9 mouse cellular contexts compared by ENCODE assay signal in the genomic region with DNA sequence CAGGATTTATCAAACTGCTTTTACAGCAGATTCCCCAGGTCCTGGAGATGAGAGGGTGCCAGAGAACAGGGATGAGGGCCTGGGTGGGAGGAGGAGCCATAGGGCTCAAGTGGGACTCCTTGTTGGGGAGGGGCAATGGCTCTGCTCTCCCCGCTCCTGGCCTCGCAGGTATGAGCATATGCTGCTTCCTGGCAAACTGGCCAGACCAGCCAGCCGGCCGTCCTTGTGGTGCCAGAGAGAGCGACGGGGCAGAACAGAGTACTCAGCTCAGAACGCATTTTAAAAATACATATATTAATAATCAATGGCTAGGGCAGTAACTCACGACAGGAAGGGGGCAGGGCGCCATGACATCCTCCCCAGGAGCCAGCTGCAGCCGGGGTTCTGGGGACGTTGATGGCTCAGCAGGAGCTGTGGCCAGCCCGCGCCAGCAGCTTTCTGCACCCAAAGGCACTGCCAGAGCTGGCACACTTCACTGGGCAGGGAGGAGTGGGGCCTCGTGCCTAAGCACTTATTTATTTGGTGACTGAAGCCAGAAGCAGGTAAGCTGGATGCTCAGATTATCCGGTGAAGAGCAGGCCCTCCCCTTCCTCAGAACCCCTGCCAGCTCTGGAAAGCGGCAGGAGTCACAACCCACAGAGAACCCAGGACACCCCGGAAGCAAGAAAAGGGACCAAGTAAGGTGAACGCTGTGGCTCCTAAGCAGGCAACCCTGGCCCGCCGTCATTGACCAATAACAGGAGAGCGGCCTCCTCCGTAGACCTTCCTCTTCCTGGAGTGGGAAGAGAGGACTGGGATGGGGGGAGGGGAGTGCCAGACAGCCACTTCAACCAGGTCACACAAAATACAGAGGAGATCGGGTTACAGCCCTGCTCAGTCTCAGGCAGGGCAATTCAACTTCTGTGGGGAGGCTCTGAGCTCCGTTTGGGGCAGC. TPM values are rescaled to one million over a fixed set of nuclear protein-coding genes. Genes with fewer than 3 reads are reported as not detected.
DNase-seq lines count a peak whose midpoint lies in the region; ATAC-seq lines count a peak whose summit lies in the region.
"Had no signal": no experiment of that assay in that cellular context is flagged by ENCODE, and none has a peak within 500 bp of the region (broad histone marks: within the 10 kb centered on the region; RNA-seq: fewer than 3 reads in every experiment).

No protein-coding gene starts in this region.

- peak; percentile 81 for ATAC-seq in embryonic facial prominence, embryonic 13.5 days (ENCODE audit: insufficient number of reproducible peaks, insufficient read depth, low FRiP score, low TSS enrichment, low read depth)
- peak; percentile 83; the same call in 1 of the 2 replicates for ATAC-seq in heart, embryonic 13.5 days (ENCODE audit: extremely low read depth, insufficient number of reproducible peaks, low FRiP score, low TSS enrichment)
- ATAC-seq in kidney, embryonic 16.5 days (ENCODE audit: low FRiP score, low TSS enrichment): peak; percentile 92
- ATAC-seq in activated CD4-positive, CD25-positive, alpha-beta regulatory T cell, adult 4 months: no peak

- peaks cover 22% of the 10 kb centered on the region for H3K4me1 ChIP-seq in embryonic facial prominence, embryonic 13.5 days
- H3K4me1 ChIP-seq in heart, embryonic 13.5 days: peaks cover 53% of the 10 kb centered on the region
- H3K4me1 ChIP-seq in kidney, embryonic 16.5 days (ENCODE audit: insufficient read depth, low read length): peaks cover 38% of the 10 kb centered on the region

- no peaks in the 10 kb centered on the region for H3K27me3 ChIP-seq in embryonic facial prominence, embryonic 13.5 days
- H3K27me3 ChIP-seq in heart, embryonic 13.5 days (replicated peaks): no peaks in the 10 kb centered on the region
- H3K27me3 ChIP-seq in kidney, embryonic 16.5 days (ENCODE audit: insufficient read depth, low read length): no peaks in the 10 kb centered on the region

- H3K9ac ChIP-seq in embryonic facial prominence, embryonic 13.5 days: peak overlapping the region; percentile 66
- peak overlapping the region; percentile 76 for H3K9ac ChIP-seq in heart, embryonic 13.5 days
- peak overlapping the region; percentile 56 for H3K9ac ChIP-seq in kidney, embryonic 16.5 days (replicated peaks; ENCODE audit: low read length)

- no peaks in the 10 kb centered on the region for H3K36me3 ChIP-seq in embryonic facial prominence, embryonic 13.5 days
- H3K36me3 ChIP-seq in heart, embryonic 13.5 days: no peaks in the 10 kb centered on the region
- H3K36me3 ChIP-seq in kidney, embryonic 16.5 days (ENCODE audit: insufficient read depth, low read length): no peaks in the 10 kb centered on the region

- DNase-seq in adrenal gland, adult (ENCODE audit: inconsistent age in 2 of 2, low spot score in 1 of 2): peak; percentile 38 to 70
- DNase-seq in adrenal gland, adult 8-10 months: no peak
- peak; percentile 80 for DNase-seq in lung, postnatal 25 days (ENCODE audit: low spot score)
- DNase-seq in skeletal muscle tissue, adult 2 months (ENCODE audit: low read depth, low spot score): peak; percentile 89

- no peaks in the 10 kb centered on the region for H3K9me3 ChIP-seq in embryonic facial prominence, embryonic 13.5 days
- H3K9me3 ChIP-seq in heart, embryonic 13.5 days: no peaks in the 10 kb centered on the region
- no peaks in the 10 kb centered on the region for H3K9me3 ChIP-seq in kidney, embryonic 16.5 days (ENCODE audit: low read length)

- H3K27ac ChIP-seq in embryonic facial prominence, embryonic 13.5 days: peak overlapping the region; percentile 90
- H3K27ac ChIP-seq in heart, embryonic 13.5 days (replicated peaks): peak overlapping the region; percentile 95
- H3K27ac ChIP-seq in kidney, embryonic 16.5 days (ENCODE audit: low read length): peak overlapping the region; percentile 94

- WGBS in embryonic facial prominence, embryonic 13.5 days: 6% methylated on average over 24 of the region's 24 CpGs
- 5% methylated on average over 24 of the region's 24 CpGs for WGBS in heart, embryonic 13.5 days
- WGBS in kidney, embryonic 16.5 days: 5% methylated on average over 24 of the region's 24 CpGs

- H3K4me2 ChIP-seq in embryonic facial prominence, embryonic 13.5 days: peak overlapping the region; percentile 61
- H3K4me2 ChIP-seq in heart, embryonic 13.5 days: peak overlapping the region; percentile 74
- peak overlapping the region; percentile 48 for H3K4me2 ChIP-seq in kidney, embryonic 16.5 days (replicated peaks; ENCODE audit: low read depth, low read length)

- peak overlapping the region; percentile 29 for H3K4me3 ChIP-seq in embryonic facial prominence, embryonic 13.5 days
- peak overlapping the region; percentile 46 for H3K4me3 ChIP-seq in heart, embryonic 13.5 days
- peak overlapping the region; percentile 32 for H3K4me3 ChIP-seq in kidney, embryonic 16.5 days (ENCODE audit: low read length)

RNA-seq across cellular contexts. Expression of gene Gprc5c, which starts 21.2 kb away (rescaled TPM):
- 1 to 10 TPM; 4.3 to 7.7 (median 4.6) TPM for total RNA-seq in adrenal gland, adult 8-10 months (2022)
- polyA plus RNA-seq in embryonic facial prominence, embryonic 13.5 days (2015; fragmentation: Nextera tagmentation; extraction: Ambion mirVana): 44.4 and 44.8 TPM in 2 replicates
- polyA plus RNA-seq in heart, embryonic 13.5 days (2015; fragmentation: Nextera tagmentation; extraction: Ambion mirVana): 20.6 and 20.7 TPM in 2 replicates
- 153 and 162 TPM in 2 replicates for polyA plus RNA-seq in kidney, embryonic 16.5 days (2015; fragmentation: Nextera tagmentation; extraction: Ambion mirVana)
- polyA plus RNA-seq in activated CD4-positive, CD25-positive, alpha-beta regulatory T cell, adult 4 months (2017; shearing (Covaris generic)): under 1 TPM in 1 of 2 experiments, not detected in 1; 0.15 TPM

RNA-seq across cellular contexts. Expression of gene Gpr142, which starts 31.0 kb away (rescaled TPM):
- total RNA-seq in adrenal gland, adult 8-10 months (2022): not detected
- polyA plus RNA-seq in embryonic facial prominence, embryonic 13.5 days (2015; fragmentation: Nextera tagmentation; extraction: Ambion mirVana): not detected in 2 replicates
- not detected in 2 replicates for polyA plus RNA-seq in heart, embryonic 13.5 days (2015; fragmentation: Nextera tagmentation; extraction: Ambion mirVana)
- polyA plus RNA-seq in kidney, embryonic 16.5 days (2015; fragmentation: Nextera tagmentation; extraction: Ambion mirVana): not detected in 2 replicates
- polyA plus RNA-seq in activated CD4-positive, CD25-positive, alpha-beta regulatory T cell, adult 4 months (2017; shearing (Covaris generic)): not detected
- polyA plus RNA-seq: large intestine, adult 2 months had no signal

RNA-seq across cellular contexts. Expression of gene Btbd17, which starts 34.0 kb away (rescaled TPM):
- total RNA-seq in adrenal gland, adult 8-10 months (2022): not detected
- polyA plus RNA-seq in embryonic facial prominence, embryonic 13.5 days (2015; fragmentation: Nextera tagmentation; extraction: Ambion mirVana): 1.1 and 1.6 TPM in 2 replicates
- polyA plus RNA-seq in heart, embryonic 13.5 days (2015; fragmentation: Nextera tagmentation; extraction: Ambion mirVana): 0.24 TPM in 1 of 2 replicates, not detected in the other
- polyA plus RNA-seq in kidney, embryonic 16.5 days (2015; fragmentation: Nextera tagmentation; extraction: Ambion mirVana): 0.47 and 0.54 TPM in 2 replicates
- not detected for polyA plus RNA-seq in activated CD4-positive, CD25-positive, alpha-beta regulatory T cell, adult 4 months (2017; shearing (Covaris generic))

Comparison
In these comparisons a context has a peak if more than half of its experiments do, and no peak if none do; other contexts are left out.
1. RNA of gene Gprc5c, which starts 21.2 kb away (polyA plus RNA-seq): 153 to 162 TPM in kidney, embryonic 16.5 days, 44.4 to 44.8 TPM in embryonic facial prominence, embryonic 13.5 days and 20.6 to 20.7 TPM in heart, embryonic 13.5 days; 0.15 TPM in activated CD4-positive, CD25-positive, alpha-beta regulatory T cell, adult 4 months; every median in the first group is over 10 times any median in the second.
2. Peak in every context shown above with its lines, with median percentiles within 50 percentile points of each other: H3K27ac ChIP-seq, H3K4me2 ChIP-seq, H3K4me3 ChIP-seq and H3K9ac ChIP-seq.